Mouse (Mus musculus): ENCODE measurements around the gene Nckap5.
"Not testable (repeated sequence)": the region's sequence is repeated elsewhere in the genome, so short reads cannot be mapped to it uniquely, and the experiment has no call there.

Nckap5 gene

DNA sequence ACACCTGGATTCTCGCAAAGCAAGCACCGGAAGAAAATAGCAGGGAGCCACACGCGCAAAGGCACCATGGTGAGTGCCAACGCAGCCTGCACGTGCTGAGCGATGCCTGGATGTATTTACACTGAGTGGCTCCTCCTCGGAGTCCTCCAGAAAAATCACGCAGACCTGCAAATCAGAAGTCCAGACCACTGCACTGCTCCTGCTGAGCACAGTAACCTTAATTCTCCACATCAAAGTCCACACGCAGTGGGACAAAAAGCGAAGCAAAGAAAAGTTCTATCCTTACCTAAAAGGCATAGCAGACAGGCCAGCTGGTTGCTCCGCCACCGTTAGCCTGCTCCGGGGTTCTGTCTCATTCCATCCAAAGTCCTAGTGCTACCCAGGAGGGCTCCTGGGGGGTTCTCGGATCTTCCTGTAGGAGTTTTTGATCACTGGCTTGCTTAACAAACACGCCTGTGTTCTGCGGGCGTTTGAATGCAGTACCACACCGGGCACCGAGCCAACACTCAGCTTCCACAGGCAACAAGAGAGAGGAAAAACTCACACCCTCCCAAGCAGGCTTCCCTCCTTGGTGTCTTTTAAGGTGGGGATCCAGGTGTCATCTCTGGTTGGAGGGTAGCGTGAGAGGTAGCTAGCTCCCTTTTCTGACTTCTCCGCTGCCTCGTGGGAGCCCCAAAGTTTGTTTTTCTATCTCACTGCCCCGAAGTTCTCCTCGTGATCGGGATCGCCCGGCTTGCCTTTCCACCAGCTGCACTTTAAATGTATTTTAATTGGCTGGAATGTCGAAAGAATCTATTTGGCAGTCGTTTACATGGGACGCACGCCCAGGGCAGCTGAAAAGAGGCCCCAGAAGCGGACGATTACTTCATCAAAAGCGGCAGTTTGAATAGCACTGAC, at the start of gene Nckap5:
Gene Nckap5, minus strand, starts transcription at position 769 of the 897 bp plus-strand sequence.
- DNase-seq (ENCODE audit: low read depth, low spot score) = peak; percentile 80

DNA sequence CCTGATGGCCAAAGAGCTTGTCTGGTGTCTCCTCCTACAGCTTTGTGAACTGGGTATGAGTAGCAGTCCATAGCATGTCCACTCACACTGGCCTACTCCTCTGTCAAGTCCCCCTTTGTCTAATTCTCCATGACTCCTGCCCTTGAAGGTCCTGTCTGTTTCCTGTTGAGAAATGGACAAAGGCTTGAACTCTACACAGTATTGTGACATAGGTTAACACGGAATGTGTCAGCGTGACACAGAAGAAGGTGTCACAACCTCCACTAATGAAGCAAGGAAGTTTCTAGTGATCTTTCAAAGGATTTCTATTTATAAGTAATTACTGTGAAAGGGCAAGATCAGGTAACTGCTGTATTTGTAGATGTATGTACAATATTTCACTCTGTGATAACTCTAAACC, 46.9 kb upstream of the Nckap5 start:
- no peak for DNase-seq (ENCODE audit: low read depth, low spot score)

DNA sequence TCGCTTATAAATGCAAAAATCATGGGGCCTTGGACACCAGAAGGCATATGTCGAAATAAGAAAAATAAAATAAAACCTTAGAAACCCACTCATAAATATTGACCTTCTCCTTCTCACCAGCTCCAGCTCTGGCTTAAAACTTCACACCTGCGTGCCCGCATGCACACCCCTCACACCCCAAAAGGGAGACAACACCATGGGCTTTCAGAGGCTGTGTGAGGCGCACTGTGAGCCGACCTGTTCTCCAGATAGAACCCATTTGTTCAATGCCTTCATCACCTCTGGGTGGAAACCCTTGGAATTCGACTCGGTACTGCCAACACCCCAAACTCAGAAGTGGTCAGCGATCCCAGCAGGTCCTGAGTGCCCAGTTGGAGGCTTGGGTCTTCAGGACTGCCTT, 37.8 kb upstream of the Nckap5 start:
- DNase-seq (ENCODE audit: low read depth, low spot score) = no peak

DNA sequence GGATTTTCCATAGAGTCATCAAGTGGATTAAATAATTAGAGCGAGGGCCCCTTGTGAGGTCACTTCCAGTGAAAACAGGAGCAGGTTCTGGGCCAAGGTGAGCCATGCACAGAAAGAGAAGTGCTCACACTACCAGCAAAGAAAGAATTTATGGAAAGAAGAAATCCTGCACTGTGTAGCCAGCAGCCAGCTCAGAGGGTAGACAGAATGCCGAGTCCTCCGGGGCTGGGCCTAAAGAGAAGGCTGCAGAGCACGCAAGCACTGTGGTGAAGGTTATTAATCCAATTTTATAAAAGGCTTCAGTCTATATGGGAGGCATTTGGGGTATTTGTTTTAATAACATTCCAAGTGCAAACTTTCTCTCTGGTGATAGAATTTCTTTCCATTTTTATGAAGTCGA, 37.3 kb upstream of the Nckap5 start:
- no peak for DNase-seq (ENCODE audit: low read depth, low spot score)

DNA sequence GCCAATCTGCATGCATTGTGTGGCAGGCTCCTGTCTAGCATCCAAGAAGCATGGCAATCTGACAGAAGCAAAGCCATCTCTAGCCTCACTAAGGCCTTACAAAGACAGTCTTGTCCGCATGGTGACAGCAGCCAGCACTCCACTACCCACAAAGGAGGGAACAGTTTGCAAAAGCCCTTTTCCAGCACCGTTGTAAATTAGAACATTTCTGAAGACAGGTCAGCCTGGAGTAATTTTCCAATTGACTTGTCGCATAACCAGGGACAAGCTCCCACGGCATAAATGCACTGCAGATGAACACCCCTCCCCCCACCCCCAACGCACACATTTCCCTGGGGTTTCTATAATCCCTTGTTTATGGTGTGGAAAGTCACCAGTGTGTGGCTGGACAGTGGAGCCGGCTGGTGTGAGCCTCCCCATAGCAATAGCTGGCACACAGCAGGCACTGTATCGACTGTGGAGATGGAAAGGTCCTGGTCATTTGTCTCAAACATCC, 35.0 kb upstream of the Nckap5 start:
- peak; percentile 92 for DNase-seq (ENCODE audit: low read depth, low spot score)

DNA sequence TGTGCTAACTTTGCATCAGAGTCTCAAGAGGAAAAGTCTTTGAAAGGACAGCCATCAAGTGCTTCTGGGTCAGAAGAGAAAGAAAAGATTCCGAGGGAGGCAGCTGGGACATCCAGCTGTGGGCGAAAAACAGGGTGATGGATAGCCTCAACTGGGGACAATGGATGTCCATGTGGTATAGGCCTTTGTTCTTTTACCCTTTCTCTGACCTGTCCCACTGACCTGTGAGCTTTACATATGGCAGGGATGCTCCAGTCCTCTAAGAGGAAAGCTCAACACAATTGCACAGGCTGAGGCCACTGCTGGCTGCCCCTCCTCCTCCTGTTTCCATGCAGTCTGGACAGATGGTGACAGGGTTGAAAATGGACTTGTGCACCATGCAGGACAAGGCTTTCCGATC, 31.2 kb upstream of the Nckap5 start:
- DNase-seq (ENCODE audit: low read depth, low spot score) = no peak

DNA sequence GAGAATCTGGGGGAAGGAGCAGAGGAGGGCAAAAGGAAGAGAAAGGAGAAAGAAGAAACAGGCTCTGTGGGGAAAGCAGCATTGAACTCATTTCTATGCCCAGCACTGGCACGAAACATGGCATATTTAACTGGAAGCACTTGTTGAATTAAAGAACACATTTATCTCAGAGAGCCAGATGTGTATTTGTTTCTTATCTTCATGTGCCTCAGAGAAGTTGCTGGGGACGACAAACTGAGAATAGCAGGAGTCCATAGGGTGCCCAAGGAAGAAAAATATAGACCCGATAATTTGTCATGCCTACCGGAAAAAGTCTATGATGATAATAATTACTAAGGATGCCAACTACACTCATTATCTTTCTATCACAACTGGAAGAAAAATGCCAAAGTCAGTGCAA, 29.9 kb upstream of the Nckap5 start:
- no peak for DNase-seq (ENCODE audit: low read depth, low spot score)

DNA sequence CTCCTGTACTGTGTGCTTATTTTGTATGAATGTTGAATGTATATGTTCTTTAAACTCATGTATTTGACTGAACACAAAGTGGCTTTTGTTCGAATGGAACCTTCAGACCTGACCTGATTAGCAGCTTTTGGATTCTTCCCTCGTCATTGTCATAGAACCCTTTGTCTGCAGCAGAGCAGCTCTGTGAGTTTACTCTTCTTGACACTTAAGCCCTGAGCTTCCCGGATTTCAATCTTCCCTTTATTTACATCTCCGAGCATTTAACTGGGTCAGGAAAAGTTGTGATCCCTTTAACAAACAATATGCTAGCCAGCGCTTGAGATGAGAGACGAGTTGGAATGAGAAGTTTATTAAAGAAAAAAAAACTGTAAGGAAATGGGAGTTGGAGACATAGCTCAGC, 18.9 kb upstream of the Nckap5 start:
- no peak for DNase-seq (ENCODE audit: low read depth, low spot score)

DNA sequence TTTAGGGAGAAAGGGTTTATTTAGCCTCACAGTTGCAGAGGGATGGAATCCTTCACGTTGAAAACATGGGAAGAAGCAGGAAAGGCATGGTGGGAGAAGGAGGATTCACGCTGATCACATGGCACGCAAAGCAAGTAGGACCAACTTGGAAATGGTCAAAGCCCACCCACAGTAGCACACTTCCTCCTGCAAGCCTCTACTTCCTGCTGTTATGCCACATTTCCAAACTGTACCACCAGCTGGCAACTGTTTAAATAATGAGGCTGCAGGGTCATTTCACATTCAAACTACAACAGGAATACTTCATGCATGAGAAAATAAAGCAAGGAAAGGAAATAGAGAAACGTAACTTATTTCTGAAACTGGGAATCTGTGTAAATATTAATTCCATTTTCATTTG, 15.7 kb upstream of the Nckap5 start:
- DNase-seq (ENCODE audit: low read depth, low spot score) = no peak

DNA sequence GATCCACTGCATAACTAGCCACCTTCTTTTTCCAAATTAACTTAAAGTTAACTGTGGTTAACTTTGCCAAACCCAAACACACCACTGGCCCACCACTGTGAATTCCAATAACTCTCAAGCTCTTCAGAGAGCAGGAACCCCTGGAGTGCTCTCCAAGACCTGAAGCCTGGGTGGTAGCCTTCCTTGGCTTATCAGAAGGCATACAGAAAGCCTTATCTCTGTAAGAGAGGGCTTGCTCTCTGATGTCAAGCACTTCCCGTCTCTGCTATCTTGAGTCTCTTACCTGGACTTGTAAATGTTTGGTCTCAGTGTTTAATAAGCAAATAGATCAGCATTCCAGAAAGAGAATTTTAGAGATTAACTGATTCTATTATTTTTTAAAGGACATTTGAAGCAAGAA, 2.3 kb upstream of the Nckap5 start:
- no peak for DNase-seq (ENCODE audit: low read depth, low spot score)

DNA sequence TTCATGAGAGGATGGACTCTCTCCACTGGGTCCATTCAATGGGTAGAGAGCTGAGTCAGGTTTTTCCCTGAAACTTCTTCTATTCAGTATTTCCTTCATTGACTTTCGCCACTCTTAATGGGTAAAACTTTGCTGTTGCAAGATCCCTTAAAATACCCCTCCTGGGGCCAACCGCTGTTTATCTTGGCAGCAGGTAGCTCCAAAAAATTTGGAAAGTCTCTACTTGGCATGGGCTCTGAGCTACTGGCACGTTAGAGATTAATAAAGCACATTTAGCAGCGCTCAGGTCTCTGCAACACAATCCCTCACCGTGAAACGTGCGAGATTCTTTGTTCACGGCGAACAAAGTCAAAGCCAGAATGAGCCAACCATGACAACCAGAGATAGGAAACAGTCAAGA, 1.6 kb downstream of the Nckap5 start:
- no peak for DNase-seq (ENCODE audit: low read depth, low spot score)

DNA sequence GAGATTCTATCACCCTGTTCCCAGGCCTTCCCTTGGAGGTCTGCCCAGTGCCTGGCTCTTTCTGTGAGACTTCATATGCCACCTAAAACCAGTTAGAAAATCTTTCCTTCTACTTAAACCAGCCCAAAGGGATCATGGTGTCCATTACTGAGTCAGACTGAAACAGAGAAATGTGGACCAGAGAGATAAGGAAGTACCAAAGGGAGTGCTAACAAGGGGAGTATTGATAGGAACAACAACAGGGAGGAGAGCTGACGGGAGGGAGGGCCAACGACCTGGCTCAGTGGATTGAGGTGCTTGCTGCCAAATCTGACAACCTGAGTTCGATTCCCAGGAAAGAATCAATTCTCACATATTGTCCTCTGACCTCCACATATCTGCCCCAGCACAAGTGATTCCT, 5.8 kb downstream of the Nckap5 start:
- no peak for DNase-seq (ENCODE audit: low read depth, low spot score)

DNA sequence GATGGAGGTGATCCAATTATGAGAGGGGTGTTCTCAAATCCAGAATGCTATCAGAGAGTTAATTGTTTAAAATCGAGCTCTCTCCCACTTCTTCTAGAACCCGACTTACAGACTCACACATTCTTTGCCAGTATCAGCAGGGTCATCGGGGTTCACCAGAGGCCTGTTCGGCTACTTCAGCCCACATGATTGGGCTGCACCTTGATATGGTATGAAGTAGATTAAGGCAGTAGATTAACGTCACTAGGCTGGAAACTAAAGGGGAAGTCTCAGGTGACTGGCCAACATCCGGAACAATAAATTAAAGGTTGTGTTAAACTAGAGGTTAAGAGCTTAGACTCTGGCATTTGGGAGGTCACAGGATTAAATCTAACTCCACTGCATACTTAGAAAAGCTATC, 8.4 kb downstream of the Nckap5 start:
- no peak for DNase-seq (ENCODE audit: low read depth, low spot score)

DNA sequence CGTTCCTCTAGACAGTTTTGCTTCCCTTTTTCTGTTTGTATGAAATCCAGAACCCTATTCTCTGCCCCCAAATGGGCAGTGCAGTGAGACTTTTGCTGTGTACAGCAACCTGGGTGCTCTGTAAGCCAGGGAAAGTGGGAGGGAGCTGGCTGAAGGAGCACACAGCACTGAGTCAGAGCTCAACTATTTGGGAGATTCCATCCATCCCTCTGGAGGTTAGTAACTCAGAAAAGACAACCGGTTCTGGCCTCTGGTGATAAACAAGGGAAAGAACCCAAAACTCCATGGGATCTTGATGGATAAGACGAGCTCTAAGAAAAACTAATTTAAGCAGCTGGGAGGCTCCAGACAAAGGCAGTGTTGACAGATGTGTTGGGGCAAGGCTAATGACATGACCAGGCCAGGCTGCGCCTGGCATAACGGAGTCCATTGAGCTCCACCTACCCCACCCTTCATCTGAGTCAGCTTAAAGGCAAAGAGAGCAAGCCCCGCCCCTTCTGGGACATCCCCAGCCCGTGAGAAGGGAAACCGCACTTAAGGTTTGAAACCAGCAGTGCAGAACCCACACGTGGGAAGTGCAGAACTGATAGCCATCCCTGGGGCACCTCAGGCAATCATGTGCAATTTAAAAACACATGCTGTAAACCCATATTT, 13.1 kb downstream of the Nckap5 start:
- no peak for DNase-seq (ENCODE audit: low read depth, low spot score)

DNA sequence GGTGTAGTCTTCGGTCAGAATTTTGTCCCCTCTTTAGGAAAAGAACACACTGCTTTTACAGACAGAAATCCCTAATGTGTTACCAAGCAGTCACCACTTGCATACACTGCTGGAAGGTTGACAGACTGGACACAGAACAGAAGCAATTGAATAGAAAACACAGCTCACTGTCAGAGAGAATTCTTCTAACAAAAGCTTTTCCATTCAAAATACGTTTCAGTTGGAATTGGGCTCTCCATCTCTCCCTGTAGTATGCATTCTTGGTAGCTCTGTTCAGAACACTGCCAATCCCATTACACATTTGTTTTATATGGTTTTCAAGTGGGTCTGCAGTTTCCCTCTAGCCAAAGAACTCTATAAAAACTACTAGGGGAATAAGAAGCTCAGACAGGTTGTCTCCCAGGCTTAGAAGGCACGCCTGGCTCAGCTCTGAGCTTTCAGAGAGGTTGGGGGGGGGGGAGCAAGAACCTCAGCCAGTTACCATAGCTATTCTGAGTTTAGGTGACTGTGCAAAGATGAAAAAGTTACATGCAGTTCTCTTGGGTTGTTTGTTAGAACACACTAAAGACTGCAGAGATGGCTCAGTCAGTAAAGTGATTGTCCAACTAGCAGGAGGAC, 23.5 kb downstream of the Nckap5 start:
- no peak for DNase-seq (ENCODE audit: low read depth, low spot score)

DNA sequence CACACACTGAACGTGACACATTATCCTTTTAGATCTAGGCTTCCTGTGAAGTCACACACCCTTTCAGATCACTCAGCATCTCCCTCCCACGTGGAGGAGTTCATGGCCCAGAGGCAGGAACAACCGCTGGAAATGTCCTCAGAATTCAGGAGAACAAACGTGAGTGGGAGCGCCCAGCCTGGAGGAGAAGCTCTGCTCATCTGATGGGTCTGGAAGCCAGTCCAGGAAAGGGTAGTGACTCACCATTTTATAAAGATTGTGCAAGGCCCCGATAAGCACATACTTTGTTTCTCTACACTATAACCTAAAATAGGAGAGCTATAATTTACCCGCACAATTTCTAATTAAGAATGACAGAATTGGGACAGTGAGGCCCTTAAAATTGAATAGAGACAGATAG, 24.1 kb downstream of the Nckap5 start:
- peak; percentile 63 for DNase-seq (ENCODE audit: low read depth, low spot score)

DNA sequence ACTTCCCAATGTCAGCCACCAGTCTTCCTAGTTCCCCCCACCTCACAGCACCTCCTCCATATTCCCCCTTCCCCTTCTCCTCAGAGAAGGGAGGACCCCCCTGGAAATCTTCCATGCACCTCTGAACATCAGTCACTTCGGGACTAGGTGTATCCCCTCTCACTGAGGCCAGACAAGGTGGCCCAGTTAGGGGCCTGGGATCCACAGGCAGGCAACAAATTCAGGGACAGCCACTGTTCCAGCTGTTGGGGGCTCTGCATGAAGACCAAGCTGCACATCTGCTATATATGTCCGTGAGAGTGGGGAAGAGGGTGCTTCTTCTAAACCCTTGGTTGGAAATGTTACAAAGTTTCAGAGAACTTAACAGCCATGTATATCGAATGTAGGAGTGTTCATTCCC, 28.2 kb downstream of the Nckap5 start:
- DNase-seq (ENCODE audit: low read depth, low spot score) = no peak

DNA sequence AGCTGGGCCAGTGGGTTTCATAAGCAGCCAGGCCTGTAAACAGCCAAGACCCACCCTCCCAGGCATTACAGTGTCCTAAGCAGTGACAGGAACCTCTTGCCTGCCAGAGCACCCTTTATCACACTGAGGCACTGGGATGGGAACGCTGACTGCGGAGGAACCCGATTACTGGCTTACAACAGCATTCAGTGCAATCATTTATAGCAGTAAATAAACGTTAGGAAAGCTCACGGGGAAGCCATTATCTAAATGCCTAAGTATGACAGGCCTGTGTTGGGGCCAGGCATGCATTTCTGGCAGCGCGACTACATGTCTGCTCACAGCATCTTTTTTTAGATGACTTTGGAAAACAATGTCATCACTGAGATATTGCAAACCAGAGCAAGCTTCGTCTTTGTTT, 28.9 kb downstream of the Nckap5 start:
- DNase-seq (ENCODE audit: low read depth, low spot score) = no peak

DNA sequence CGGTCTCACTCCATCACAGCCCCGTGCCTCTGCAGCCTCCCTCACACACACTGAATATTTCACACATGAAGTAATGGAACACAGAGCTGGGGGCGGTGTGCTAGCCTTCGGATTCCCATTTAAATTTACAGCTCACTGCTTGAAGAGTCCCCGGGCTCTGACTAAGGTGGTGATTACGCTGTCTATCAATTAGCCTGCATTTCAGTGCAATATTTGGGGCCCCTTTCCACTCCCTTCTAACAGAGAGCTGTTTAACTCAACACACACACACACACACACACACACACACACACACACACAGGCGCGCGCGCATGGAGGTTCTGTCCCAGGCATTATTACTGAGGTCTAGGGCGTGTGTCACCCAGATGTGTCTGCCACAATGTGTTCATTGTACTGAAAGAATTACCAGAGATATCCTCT, 31.2 kb downstream of the Nckap5 start:
- DNase-seq (ENCODE audit: low read depth, low spot score) = peak; percentile 39

DNA sequence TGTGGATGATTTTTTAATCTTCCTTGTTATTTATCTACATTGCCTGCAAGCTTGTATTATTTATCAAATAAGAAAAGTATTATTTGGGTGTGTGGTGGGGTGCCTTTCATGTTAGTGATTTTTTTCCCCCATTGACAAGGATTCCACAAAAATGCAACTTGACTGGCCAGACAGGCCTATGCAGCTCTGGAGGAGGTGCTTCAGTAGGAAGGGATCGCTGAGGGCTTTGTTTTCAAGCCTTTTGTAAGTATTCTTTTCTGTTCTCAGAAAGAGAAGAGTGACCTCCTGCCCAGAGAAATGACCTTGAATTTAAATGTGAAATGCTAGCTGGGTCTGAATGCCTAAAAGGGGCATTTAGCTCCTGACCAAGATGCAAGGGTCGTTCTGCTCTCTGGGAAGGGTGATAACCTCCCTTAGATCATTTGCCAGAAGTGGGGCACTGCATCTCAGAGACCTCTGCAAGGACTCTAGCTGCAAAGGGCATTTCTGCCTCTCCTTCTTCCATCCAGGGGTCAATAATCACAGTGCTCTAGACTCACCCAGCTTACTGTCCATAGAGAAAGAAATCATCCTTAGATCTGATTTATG, 50.2 kb downstream of the Nckap5 start:
- DNase-seq (ENCODE audit: low read depth, low spot score) = not testable (repeated sequence)

DNA sequence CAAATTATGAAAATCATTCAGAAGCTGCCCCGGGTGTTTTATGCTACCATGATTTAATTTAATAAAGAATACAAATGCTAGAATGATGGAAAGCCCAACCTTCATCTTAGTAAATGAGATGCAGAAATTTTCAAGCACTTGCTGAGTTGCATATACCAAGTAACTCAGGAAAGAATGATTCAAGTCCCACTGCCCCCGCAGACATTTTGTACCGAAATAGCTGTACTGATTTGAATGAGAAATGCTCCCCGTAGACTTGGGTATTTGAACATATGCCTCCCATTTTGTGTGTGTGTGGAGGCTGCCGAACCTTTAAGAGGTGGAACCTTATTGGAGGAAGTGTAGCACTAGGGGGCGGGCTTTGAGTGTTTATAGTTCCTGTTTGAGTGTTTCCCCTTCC, 56.7 kb downstream of the Nckap5 start:
- DNase-seq (ENCODE audit: low read depth, low spot score) = not testable (repeated sequence)

DNA sequence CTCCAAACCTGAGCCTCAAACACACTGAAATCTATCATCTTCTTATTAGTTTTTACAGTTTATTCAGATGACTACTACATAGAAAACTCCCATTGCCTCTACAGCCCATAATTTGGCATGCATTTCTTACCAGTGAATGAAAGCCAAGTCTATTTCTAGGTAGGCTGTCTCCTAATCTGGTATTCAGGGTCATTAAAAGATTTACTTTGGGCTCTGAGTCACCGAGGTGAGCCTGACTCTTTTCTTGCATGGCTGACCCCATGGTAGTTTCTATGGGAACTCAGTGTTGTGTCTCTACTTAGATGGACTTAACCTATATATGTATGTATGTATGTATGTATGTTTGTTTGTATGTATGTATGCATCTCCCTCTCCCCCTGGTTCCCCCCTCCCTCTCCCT, 63.6 kb downstream of the Nckap5 start:
- DNase-seq (ENCODE audit: low read depth, low spot score) = no peak

Data from brain, adult 2 months (tissue).